Mouse (Mus musculus) stomach, embryonic 15.5 days (tissue): Measurements from ENCODE around the gene Gm28171. TPM values are rescaled to one million over a fixed set of nuclear protein-coding genes. Genes with fewer than 3 reads are reported as not detected.
"Not testable (repeated sequence)": the region's sequence is repeated elsewhere in the genome, so short reads cannot be mapped to it uniquely, and the experiment has no call there.

ENCODE experiments used
- ATAC-seq: fragments of 200-750 bp; cut with Nextera tagmentation; 2 replicates; pipeline ENCODE4 v1.8.0; 2017; ENCODE audit warnings: low read depth, moderate number of reproducible peaks, moderate TSS enrichment; ENCODE audit not compliant: insufficient read depth, low FRiP score
- H3K27ac ChIP-seq: fragments of 300-500 bp; sonication (generic); 2 replicates; pipeline ENCODE4 v1.5.1; 2015; ENCODE audit warnings: mild to moderate bottlenecking, inconsistent platforms
- H3K27me3 ChIP-seq: fragments of 300-500 bp; sonication (generic); replicated peaks from 2 replicates; pipeline ENCODE4 v1.6.1; 2015; ENCODE audit warnings: inconsistent platforms
- H3K36me3 ChIP-seq: fragments of 300-500 bp; sonication (generic); 2 replicates; pipeline ENCODE4 v1.6.1; 2015; ENCODE audit warnings: inconsistent platforms
- H3K4me1 ChIP-seq: fragments of 300-500 bp; sonication (generic); 2 replicates; pipeline ENCODE4 v1.6.1; 2015; ENCODE audit warnings: inconsistent platforms
- H3K4me2 ChIP-seq: fragments of 300-500 bp; sonication (generic); 2 replicates; pipeline ENCODE4 v1.6.1; 2015; ENCODE audit warnings: mild to moderate bottlenecking, inconsistent platforms
- H3K4me3 ChIP-seq: fragments of 300-500 bp; sonication (generic); replicated peaks from 2 replicates; pipeline ENCODE4 v1.5.1; 2015; ENCODE audit warnings: inconsistent platforms
- H3K9ac ChIP-seq: fragments of 300-500 bp; sonication (generic); 2 replicates; pipeline ENCODE4 v1.6.1; 2015; ENCODE audit warnings: inconsistent platforms
- H3K9me3 ChIP-seq: fragments of 300-500 bp; sonication (generic); 2 replicates; pipeline ENCODE4 v1.6.1; 2016; ENCODE audit warnings: inconsistent platforms
- WGBS: fragments of 180-500 bp; shearing (Covaris S2); methylation state at CpG from one replicate; pipeline ENCODE4 v1.1.7; 2015; 5-methylcytosine and 5-hydroxymethylcytosine counted together
- polyA plus RNA-seq: library from polyadenylated mRNA; unstranded; fragments of >200 nt; fragmentation: Nextera tagmentation; extraction: Ambion mirVana; gene quantifications from 2 replicates; pipeline ENCODE4 v1.2.1, GENCODE M21; 2015

Gene Gm28171
- polyA plus RNA-seq: not detected in 2 replicates

- not testable (repeated sequence) for H3K9me3 ChIP-seq, H3K27me3 ChIP-seq, H3K36me3 ChIP-seq, ATAC-seq, H3K4me2 ChIP-seq, H3K27ac ChIP-seq, H3K4me1 ChIP-seq, H3K9ac ChIP-seq, H3K4me3 ChIP-seq
- no CpG with 5 or more reads among the region's 1 CpGs for WGBS
Measured at GRCm38 (mm10) chrY:5793095-5793494, at the start of gene Gm28171. Gm28171 (plus strand) TSS chrY:5793395.

Other genes starting within 250 kb of the Gm28171 start
- not detected in 2 replicates for gene Gm21854, start 136.4 kb upstream of the Gm28171 start, polyA plus RNA-seq
- gene Gm20914, start 67.4 kb upstream of the Gm28171 start, polyA plus RNA-seq: not detected in 2 replicates
- gene Gm21778, start 149.1 kb downstream of the Gm28171 start, polyA plus RNA-seq: not detected in 2 replicates